Mouse (Mus musculus) stomach, embryonic 15.5 days (tissue): Measurements from ENCODE around the gene Smim24. TPM values are rescaled to one million over a fixed set of nuclear protein-coding genes. Genes with fewer than 3 reads are reported as not detected.

Experiments used
- ATAC-seq: fragments of 200-750 bp; cut with Nextera tagmentation; 2 replicates; pipeline ENCODE4 v1.8.0; 2017; ENCODE audit warnings: low read depth, moderate number of reproducible peaks, moderate TSS enrichment; ENCODE audit not compliant: insufficient read depth, low FRiP score
- H3K27ac ChIP-seq: fragments of 300-500 bp; sonication (generic); 2 replicates; pipeline ENCODE4 v1.5.1; 2015; ENCODE audit warnings: mild to moderate bottlenecking, inconsistent platforms
- H3K27me3 ChIP-seq: fragments of 300-500 bp; sonication (generic); replicated peaks from 2 replicates; pipeline ENCODE4 v1.6.1; 2015; ENCODE audit warnings: inconsistent platforms
- H3K36me3 ChIP-seq: fragments of 300-500 bp; sonication (generic); 2 replicates; pipeline ENCODE4 v1.6.1; 2015; ENCODE audit warnings: inconsistent platforms
- H3K4me1 ChIP-seq: fragments of 300-500 bp; sonication (generic); 2 replicates; pipeline ENCODE4 v1.6.1; 2015; ENCODE audit warnings: inconsistent platforms
- H3K4me2 ChIP-seq: fragments of 300-500 bp; sonication (generic); 2 replicates; pipeline ENCODE4 v1.6.1; 2015; ENCODE audit warnings: mild to moderate bottlenecking, inconsistent platforms
- H3K4me3 ChIP-seq: fragments of 300-500 bp; sonication (generic); replicated peaks from 2 replicates; pipeline ENCODE4 v1.5.1; 2015; ENCODE audit warnings: inconsistent platforms
- H3K9ac ChIP-seq: fragments of 300-500 bp; sonication (generic); 2 replicates; pipeline ENCODE4 v1.6.1; 2015; ENCODE audit warnings: inconsistent platforms
- H3K9me3 ChIP-seq: fragments of 300-500 bp; sonication (generic); 2 replicates; pipeline ENCODE4 v1.6.1; 2016; ENCODE audit warnings: inconsistent platforms
- WGBS: fragments of 180-500 bp; shearing (Covaris S2); methylation state at CpG from one replicate; pipeline ENCODE4 v1.1.7; 2015; 5-methylcytosine and 5-hydroxymethylcytosine counted together
- polyA plus RNA-seq: library from polyadenylated mRNA; unstranded; fragments of >200 nt; fragmentation: Nextera tagmentation; extraction: Ambion mirVana; gene quantifications from 2 replicates; pipeline ENCODE4 v1.2.1, GENCODE M21; 2015

Gene Smim24
- polyA plus RNA-seq, 1 experiment from 2014 or later = 59.5 TPM

DNA sequence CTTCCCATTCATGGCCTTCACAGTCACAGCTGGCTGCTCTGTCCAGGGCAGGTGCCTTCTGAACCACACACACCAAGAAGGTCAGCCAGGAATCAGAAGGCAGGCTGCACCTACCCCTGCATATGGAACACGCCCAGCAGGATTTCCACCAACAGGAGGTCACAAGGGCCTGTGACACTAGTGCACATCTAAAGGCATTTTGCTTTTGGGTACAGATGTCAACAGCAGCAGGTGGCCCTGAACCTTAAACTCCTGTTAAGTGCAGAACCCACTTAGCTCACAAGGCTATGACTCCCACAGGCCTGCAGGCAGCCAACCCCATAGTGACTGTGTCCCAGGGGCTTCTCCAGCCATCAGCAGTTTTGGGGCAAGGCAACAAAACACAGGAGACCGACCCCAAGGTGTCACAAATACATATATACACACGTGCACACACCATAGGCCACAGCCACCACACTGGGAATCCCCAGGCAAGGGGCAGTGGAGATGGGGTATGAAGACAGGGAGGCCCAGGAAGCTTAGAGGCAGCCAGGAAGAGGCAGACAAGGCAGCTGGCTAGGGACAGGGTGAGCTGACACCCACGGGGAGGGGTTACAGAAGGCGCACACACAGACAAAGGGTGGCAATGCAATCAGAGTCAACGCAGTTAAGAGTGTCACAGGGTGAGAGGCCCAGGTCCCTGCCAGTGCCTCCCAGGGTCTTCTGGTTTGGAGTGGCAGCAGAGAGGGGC is 26.2 kb upstream of the Smim24 start:
- no peaks in the 10 kb centered on the region for H3K9me3 ChIP-seq
- H3K4me2 ChIP-seq = no peak overlapping the region
- no peak overlapping the region for H3K9ac ChIP-seq
- H3K4me3 ChIP-seq = no peak overlapping the region
- peak overlapping the region; percentile 51; the same call in 1 of the 2 replicates for H3K27ac ChIP-seq
- no peaks in the 10 kb centered on the region; the same call in 1 of the 2 replicates for H3K27me3 ChIP-seq
- H3K36me3 ChIP-seq = peaks cover 50% of the 10 kb centered on the region
- H3K4me1 ChIP-seq = peaks cover 37% of the 10 kb centered on the region
- 72% methylated on average over 6 of the region's 6 CpGs for WGBS
- ATAC-seq = no peak

GRCm38 (mm10) chr10:81367207-81367495 is 25.7 kb upstream of the Smim24 start:
- H3K27me3 ChIP-seq = no peaks in the 10 kb centered on the region; the same call in 1 of the 2 replicates
- no peaks in the 10 kb centered on the region for H3K9me3 ChIP-seq
- peaks cover 37% of the 10 kb centered on the region for H3K4me1 ChIP-seq
- H3K4me2 ChIP-seq = no peak overlapping the region
- no peak for ATAC-seq
- no peak overlapping the region for H3K27ac ChIP-seq
- H3K9ac ChIP-seq = no peak overlapping the region
- no peak overlapping the region for H3K4me3 ChIP-seq
- WGBS = 89% methylated on average over 6 of the region's 6 CpGs
- H3K36me3 ChIP-seq = peaks cover 54% of the 10 kb centered on the region

DNA sequence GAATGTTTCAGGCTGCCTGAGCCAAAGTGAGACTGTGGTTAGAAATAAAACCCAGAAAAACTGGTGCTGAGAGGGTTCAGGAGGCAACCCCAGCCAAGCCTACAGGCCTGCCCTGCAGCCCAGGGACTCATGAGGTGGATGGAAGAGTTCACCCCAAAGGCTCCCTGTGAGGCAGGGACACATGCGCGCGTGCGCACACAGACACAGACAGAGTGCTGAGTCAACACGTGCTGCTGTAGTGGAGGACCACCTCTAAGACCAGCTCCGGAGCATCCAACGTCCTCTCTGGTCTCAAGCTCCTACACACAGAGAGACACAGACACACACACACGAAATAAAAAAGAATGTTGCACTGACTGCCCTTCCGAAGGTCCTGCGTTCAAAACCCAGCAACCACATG is 17.5 kb upstream of the Smim24 start:
- Histone ChIP-seq H3K4me3 (no peak overlapping the region), H3K4me1 (peaks cover 26% of the 10 kb centered on the region), H3K36me3 (peaks cover 33% of the 10 kb centered on the region), H3K9me3 (no peaks in the 10 kb centered on the region), H3K4me2 (no peak overlapping the region), H3K27me3 (no peaks in the 10 kb centered on the region), H3K9ac (no peak overlapping the region), H3K27ac (no peak overlapping the region)
- 91% methylated on average over 10 of the region's 10 CpGs for WGBS
- no peak for ATAC-seq

DNA sequence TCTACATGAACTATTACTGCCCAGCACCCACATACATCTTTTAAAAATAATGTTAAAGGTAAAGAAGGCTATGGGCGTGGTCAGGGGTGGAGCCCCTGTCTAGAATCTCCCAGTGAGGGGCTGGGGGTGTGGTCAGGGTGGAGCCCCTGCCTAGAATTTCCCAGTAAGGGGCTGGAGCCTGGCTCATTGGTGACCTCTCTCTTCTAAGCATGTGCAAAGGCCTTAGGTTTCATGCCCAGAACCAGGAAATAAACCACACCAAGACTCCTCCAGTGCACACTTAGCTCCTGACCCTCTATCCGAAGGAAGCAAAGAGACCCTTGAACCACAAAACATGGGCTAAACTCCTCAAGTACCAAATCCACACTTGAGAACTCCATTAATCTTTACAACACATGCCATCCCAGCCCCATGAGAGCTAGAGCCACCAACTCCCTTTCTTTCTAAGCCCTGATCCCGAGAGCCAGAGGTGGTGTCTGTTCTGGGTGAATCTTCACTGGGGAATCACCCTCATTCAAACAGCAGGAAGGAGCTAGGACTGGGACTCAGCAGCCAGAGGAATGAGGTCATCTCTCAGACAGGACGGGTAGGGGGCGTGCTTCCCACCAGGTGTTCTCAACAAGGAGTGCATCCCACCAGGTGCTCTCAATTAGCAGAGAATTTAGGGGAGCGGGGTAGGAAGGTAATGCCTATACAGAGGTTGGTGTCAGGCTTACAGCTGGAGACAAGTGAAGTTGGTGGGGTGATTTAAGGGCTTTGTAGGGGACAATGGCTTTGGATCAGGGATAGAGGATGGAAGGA is 16.1 kb upstream of the Smim24 start:
- Histone ChIP-seq H3K27ac (peak overlapping the region; percentile 68), H3K9me3 (no peaks in the 10 kb centered on the region)

DNA sequence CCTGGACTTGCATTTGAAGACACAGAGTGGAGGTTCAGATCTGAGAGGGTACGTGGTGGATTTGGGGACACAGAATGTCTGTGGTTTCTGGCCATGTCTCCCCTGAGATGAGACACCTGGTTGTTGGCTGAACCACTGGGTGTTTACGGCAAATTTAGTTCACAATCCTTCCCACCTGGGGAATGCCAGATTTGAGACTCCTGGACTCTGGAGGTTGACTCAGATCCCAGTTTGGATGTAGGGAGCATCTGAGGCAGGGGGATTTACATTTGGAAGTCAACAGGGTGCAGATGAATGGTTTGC is 15.5 kb upstream of the Smim24 start:
- H3K9me3 ChIP-seq = no peaks in the 10 kb centered on the region
- peaks cover 26% of the 10 kb centered on the region for H3K4me1 ChIP-seq
- WGBS = 27% methylated on average over 2 of the region's 2 CpGs
- peak overlapping the region; percentile 79 for H3K4me2 ChIP-seq
- no peak for ATAC-seq
- peaks cover 16% of the 10 kb centered on the region; the same call in 1 of the 2 replicates for H3K36me3 ChIP-seq
- no peaks in the 10 kb centered on the region for H3K27me3 ChIP-seq
- H3K4me3 ChIP-seq = peak overlapping the region; percentile 82
- H3K9ac ChIP-seq = peak overlapping the region; percentile 81; the same call in 1 of the 2 replicates
- peak overlapping the region; percentile 68 for H3K27ac ChIP-seq

More for the DNA sequence above, 16.1 kb upstream of the Smim24 start:
- peak overlapping the region; percentile 81; the same call in 1 of the 2 replicates for H3K9ac ChIP-seq
- peaks cover 19% of the 10 kb centered on the region; the same call in 1 of the 2 replicates for H3K36me3 ChIP-seq
- WGBS = 30% methylated on average over 6 of the region's 6 CpGs
- H3K4me2 ChIP-seq = peak overlapping the region; percentile 79
- no peak for ATAC-seq
- H3K4me3 ChIP-seq = peak overlapping the region; percentile 82
- H3K4me1 ChIP-seq = peaks cover 26% of the 10 kb centered on the region
- H3K27me3 ChIP-seq = no peaks in the 10 kb centered on the region

DNA sequence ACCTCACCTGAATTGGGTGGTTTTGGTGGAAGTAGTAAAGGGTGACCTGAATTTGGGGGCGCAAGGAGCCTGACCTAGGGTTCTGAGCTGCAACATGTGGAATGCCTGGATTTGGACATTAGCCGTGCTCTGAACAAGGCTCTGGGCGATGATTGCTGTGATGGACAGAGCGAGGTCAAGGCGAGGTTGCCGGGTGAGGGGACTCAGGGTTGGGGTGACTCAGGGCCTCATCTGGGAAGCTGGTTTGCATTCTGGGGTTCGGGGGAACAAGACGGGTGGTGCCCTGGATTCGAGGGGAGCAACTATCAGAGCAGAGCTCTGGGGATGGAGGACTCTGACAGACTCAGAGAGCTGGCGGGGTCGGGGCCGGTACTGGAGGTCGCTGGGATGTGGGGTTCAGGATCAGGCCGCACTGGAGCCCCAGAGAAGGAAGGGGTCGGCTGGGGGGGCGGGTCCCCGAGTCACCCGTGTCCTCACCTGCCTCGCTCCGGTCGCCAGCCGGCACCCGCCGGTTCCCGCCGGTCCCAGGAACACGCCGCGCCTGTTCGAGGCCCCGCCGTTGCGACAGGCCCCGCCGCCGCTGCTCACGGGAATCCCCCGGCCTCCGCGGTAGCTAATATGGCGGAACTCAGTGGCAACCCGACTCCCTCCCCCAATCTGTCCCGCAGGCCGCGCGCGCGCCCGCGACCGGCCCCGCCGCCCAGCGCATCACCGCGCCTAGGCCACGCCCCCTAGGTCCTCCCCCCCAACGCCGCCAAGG is 14.9 kb upstream of the Smim24 start, which contains the start of gene Fzr1:
Gene Fzr1, minus strand, starts transcription at position 724 of the 760 bp plus-strand sequence.
- Histone ChIP-seq H3K4me1 (peaks cover 26% of the 10 kb centered on the region), H3K27ac (peak within 1 kb of the TSS; percentile 74), H3K4me3 (peak within 1 kb of the TSS; percentile 82), H3K9ac (peak within 1 kb of the TSS; percentile 81), H3K27me3 (no peaks in the 10 kb centered on the region), H3K36me3 (peaks cover 15% of the 10 kb centered on the region; the same call in 1 of the 2 replicates), H3K4me2 (peak within 1 kb of the TSS; percentile 79), H3K9me3 (no peaks in the 10 kb centered on the region)
- peak; percentile 3; the same call in 1 of the 2 replicates for ATAC-seq
- 1% methylated on average over 49 of the region's 59 CpGs for WGBS

DNA sequence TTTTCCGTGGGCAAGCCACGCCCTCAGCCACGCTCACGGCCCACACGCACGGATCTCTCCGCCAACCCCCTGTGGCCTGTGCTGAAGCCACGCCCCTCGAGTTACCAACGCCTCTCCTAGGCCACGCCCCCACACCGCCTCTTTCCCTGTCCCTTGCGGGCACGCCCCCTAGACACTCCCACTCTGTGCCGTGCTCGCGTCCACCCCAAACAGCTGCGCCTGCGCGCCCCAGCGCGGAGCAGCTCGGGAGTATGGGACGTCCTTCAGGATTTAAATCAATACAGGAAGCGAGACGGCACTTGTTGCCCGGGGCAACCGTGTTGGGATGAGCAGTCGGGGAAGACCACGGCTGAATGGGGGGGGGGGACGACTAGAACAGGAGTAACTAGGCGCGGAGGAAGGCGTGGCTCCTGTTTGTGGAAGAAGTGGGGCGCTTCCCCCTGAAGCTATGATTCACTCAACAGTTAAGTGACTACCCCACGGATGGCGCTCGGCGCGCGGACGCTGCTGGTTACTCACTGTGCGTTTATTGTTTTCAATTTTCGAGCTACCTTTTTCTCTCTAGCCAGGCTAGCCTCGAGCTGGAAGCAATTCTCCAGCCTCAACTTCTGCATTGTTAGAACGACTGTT is 14.2 kb upstream of the Smim24 start:
- ATAC-seq = peak; percentile 95
- peak overlapping the region; percentile 22; the same call in 1 of the 2 replicates for H3K9ac ChIP-seq
- H3K27ac ChIP-seq = peak overlapping the region; percentile 74

GRCm38 (mm10) chr10:81379183-81379553 is 13.7 kb upstream of the Smim24 start:
- Histone ChIP-seq H3K4me1 (peaks cover 23% of the 10 kb centered on the region), H3K4me3 (peak overlapping the region; percentile 82), H3K9ac (peak overlapping the region; percentile 22; the same call in 1 of the 2 replicates), H3K4me2 (peak overlapping the region; percentile 63), H3K27ac (peak overlapping the region; percentile 74), H3K9me3 (no peaks in the 10 kb centered on the region), H3K36me3 (peaks cover 8% of the 10 kb centered on the region; the same call in 1 of the 2 replicates), H3K27me3 (no peaks in the 10 kb centered on the region)
- ATAC-seq = no peak
- 53% methylated on average over 3 of the region's 3 CpGs for WGBS

More for the DNA sequence above, 14.2 kb upstream of the Smim24 start:
- WGBS = under 1% methylated on average over 46 of the region's 46 CpGs
- Histone ChIP-seq H3K4me3 (peak overlapping the region; percentile 82), H3K4me2 (peak overlapping the region; percentile 79), H3K4me1 (peaks cover 23% of the 10 kb centered on the region), H3K9me3 (no peaks in the 10 kb centered on the region), H3K27me3 (no peaks in the 10 kb centered on the region), H3K36me3 (peaks cover 8% of the 10 kb centered on the region; the same call in 1 of the 2 replicates)

DNA sequence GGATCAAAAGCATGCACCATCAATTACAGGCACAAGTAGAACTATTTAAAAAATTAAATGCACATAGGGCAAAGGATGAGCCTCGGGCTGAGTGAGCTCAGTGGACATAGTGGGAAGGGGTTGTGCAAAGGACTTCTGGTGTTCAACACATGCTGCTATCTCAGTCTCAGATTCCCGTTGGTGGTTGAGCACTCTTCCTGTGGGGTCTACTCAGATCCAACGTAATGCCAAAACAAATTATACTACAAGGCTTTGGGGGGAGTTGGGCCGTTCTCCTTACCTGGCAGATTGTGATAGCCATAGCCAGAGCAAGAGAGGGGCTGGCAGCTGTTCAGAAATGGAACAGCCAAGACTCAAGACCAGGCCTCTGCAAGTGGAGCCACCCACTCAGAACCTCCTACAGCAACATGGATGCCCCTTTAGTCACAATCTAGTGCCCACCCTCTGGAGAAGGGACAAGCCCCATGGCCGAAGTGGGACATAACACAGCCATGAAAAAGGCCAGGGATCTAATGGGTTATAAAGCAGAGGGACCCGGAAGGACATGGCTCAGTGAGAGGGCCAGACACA is 13.0 kb upstream of the Smim24 start:
- WGBS = 83% methylated on average over 6 of the region's 6 CpGs
- H3K27me3 ChIP-seq = no peaks in the 10 kb centered on the region

DNA sequence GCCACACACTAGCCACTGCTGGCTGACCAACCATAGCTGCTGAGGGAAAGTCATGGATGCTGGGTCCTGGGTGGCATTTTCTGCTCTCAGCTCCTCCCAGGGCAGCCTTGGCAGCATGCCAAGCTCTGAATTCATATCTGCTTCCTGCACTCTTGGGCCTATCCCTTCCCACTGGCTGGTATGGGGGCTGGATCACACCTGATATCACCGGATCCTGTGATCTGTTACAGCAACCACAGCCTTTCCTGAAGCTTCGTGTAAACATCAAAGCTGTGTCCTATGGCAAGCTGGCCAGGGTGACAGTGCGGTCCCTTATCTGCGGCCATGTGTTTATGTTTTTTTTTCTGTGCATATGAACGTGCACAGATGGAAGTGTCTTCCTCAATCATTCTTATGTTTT is 10.8 kb upstream of the Smim24 start:
- Histone ChIP-seq H3K36me3 (peaks cover 14% of the 10 kb centered on the region; the same call in 1 of the 2 replicates), H3K4me2 (no peak overlapping the region), H3K9ac (no peak overlapping the region), H3K4me3 (no peak overlapping the region), H3K27ac (peak overlapping the region; percentile 50; the same call in 1 of the 2 replicates), H3K4me1 (peaks cover 14% of the 10 kb centered on the region), H3K27me3 (no peaks in the 10 kb centered on the region), H3K9me3 (no peaks in the 10 kb centered on the region)
- 58% methylated on average over 5 of the region's 5 CpGs for WGBS
- peak; percentile 40; the same call in 1 of the 2 replicates for ATAC-seq

More for the DNA sequence above, 13.0 kb upstream of the Smim24 start:
- no peak for ATAC-seq
- H3K27ac ChIP-seq = no peak overlapping the region; the same call in 1 of the 2 replicates
- H3K4me3 ChIP-seq = no peak overlapping the region
- no peak overlapping the region for H3K4me2 ChIP-seq
- H3K9me3 ChIP-seq = no peaks in the 10 kb centered on the region
- peaks cover 8% of the 10 kb centered on the region; the same call in 1 of the 2 replicates for H3K36me3 ChIP-seq
- no peak overlapping the region for H3K9ac ChIP-seq
- peaks cover 23% of the 10 kb centered on the region for H3K4me1 ChIP-seq
